Mouse (Mus musculus): ENCODE results near the gene Adgrb3. TPM values are rescaled to one million over a fixed set of nuclear protein-coding genes. Genes with fewer than 3 reads are reported as not detected.

The Adgrb3 gene
- polyA plus RNA-seq, 1 experiment from 2014 or later, result not detected

GRCm38 (mm10) chr1:25364186-25364585 lies 465.3 kb downstream of the Adgrb3 start:
- no peaks in the 10 kb centered on the region for H3K36me3 ChIP-seq (ENCODE audit: inconsistent target)
- no peak overlapping the region for H3K4me3 ChIP-seq (ENCODE audit: inconsistent target)
- whole genome bisulfite sequencing (ENCODE audit: missing documents), result 88% methylated on average over 2 of the region's 2 CpGs
- no peak overlapping the region for H3K27ac ChIP-seq
- no peaks in the 10 kb centered on the region for H3K79me2 ChIP-seq (ENCODE audit: inconsistent target)

DNA sequence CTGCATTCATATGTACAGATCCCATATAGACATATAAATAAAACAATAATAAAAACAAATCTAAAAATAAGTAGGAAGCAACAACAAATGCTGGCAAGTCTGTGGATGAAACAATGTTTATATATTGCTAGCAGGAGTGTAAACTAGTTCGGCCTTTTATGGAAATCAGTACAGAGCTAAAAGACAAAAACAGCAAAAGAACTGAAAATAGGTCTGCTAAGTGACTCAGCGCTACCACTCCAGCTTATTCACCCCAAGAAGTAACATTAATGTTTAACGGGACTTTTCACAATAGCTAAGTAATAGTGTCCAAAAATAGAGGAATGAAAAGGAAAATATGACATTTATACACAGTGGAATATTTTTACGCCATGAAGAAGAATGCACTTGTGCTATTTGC lies 471.0 kb downstream of the Adgrb3 start:
- whole genome bisulfite sequencing (ENCODE audit: missing documents), result 88% methylated on average over 4 of the region's 4 CpGs
- H3K79me2 ChIP-seq (ENCODE audit: inconsistent target), result no peaks in the 10 kb centered on the region
- H3K36me3 ChIP-seq (ENCODE audit: inconsistent target), result no peaks in the 10 kb centered on the region
- no peak overlapping the region for H3K4me3 ChIP-seq (ENCODE audit: inconsistent target)
- H3K27ac ChIP-seq, result no peak overlapping the region

GRCm38 (mm10) chr1:25355486-25355885 lies 474.0 kb downstream of the Adgrb3 start:
- H3K27ac ChIP-seq, result no peak overlapping the region
- no peaks in the 10 kb centered on the region for H3K79me2 ChIP-seq (ENCODE audit: inconsistent target)
- H3K36me3 ChIP-seq (ENCODE audit: inconsistent target), result no peaks in the 10 kb centered on the region
- H3K4me3 ChIP-seq (ENCODE audit: inconsistent target), result no peak overlapping the region
- WGBS (ENCODE audit: missing documents), result 89% methylated on average over 5 of the region's 5 CpGs

DNA sequence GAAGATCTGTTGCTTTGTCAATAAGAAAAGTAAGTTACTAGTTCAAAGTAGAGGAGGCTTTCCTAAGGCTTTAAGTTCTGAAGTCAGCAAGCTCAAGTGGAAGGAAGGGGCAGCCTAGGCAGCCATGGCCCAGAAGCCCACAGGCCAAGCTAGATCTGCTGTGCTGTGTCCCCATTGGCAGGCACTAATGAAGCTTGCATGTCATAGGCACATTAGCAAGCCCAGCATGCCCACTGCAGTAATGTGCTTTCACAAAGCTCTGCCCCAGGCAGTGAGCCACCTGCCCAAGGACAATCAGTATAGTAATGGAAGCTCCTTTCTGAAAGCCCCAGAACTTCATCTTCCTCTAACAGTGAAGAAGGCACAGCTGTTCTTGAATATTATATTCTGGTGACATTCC lies 484.6 kb downstream of the Adgrb3 start:
- H3K36me3 ChIP-seq (ENCODE audit: inconsistent target), result no peaks in the 10 kb centered on the region
- no peaks in the 10 kb centered on the region for H3K79me2 ChIP-seq (ENCODE audit: inconsistent target)
- H3K27ac ChIP-seq, result no peak overlapping the region
- no peak overlapping the region for H3K4me3 ChIP-seq (ENCODE audit: inconsistent target)

- Histone ChIP-seq H3K27ac (no peak overlapping the region), H3K4me3 (ENCODE audit: inconsistent target) (no peak overlapping the region), H3K79me2 (ENCODE audit: inconsistent target) (no peaks in the 10 kb centered on the region), H3K36me3 (ENCODE audit: inconsistent target) (no peaks in the 10 kb centered on the region)
- WGBS (ENCODE audit: missing documents), result 79% methylated on average over 2 of the region's 2 CpGs
Observed at GRCm38 (mm10) chr1:25325406-25325805, 504.1 kb downstream of the Adgrb3 start.

- Histone ChIP-seq H3K79me2 (ENCODE audit: inconsistent target) (no peaks in the 10 kb centered on the region), H3K36me3 (ENCODE audit: inconsistent target) (no peaks in the 10 kb centered on the region), H3K4me3 (ENCODE audit: inconsistent target) (no peak overlapping the region), H3K27ac (no peak overlapping the region)
Observed at GRCm38 (mm10) chr1:25317142-25317541, 512.4 kb downstream of the Adgrb3 start.

DNA sequence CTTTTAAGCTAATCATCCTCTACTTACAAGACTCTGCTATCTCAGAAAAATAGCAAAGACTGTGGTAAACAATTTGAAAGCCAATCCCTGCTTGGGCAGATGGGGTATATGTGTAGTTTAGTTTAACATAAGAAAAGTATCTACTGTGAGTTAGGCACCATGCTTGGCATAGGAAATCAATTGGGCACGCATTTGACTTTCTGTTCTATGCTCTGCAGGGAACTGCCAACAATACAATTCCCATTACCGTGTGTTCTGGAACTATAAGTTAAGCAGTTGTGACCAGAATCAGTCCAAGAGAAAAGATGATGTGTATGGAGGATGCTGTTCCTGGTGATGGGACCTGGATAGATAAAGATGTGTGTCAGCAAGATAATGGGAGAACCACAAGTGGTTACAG lies 517.2 kb downstream of the Adgrb3 start:
- H3K27ac ChIP-seq, result no peak overlapping the region
- H3K36me3 ChIP-seq (ENCODE audit: inconsistent target), result no peaks in the 10 kb centered on the region
- no peak overlapping the region for H3K4me3 ChIP-seq (ENCODE audit: inconsistent target)
- H3K79me2 ChIP-seq (ENCODE audit: inconsistent target), result no peaks in the 10 kb centered on the region
- 82% methylated on average over 2 of the region's 2 CpGs for WGBS (ENCODE audit: missing documents)

DNA sequence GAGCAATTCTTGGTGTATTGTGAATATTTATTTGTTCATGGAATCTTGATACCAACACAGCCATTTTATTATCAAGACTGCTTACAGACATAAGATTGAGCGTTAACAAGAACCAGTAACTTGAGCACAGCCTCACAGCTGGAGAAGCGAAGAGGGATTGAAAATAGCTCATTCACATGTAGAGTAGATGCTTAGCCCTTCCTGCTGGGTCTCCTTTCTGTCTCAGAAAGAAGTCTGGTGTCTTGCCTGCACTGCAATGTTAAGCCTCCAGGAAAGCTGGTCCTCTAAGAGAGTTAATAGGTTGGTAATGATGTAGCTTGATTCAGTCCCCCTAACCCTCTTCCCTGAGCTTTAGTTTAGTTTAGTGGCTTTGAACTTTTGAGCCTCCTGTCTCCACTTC lies 519.4 kb downstream of the Adgrb3 start:
- no peaks in the 10 kb centered on the region for H3K36me3 ChIP-seq (ENCODE audit: inconsistent target)
- no peak overlapping the region for H3K27ac ChIP-seq
- no peak overlapping the region for H3K4me3 ChIP-seq (ENCODE audit: inconsistent target)
- no peaks in the 10 kb centered on the region for H3K79me2 ChIP-seq (ENCODE audit: inconsistent target)
- WGBS (ENCODE audit: missing documents), result 43% methylated on average over 2 of the region's 2 CpGs

GRCm38 (mm10) chr1:25281471-25281870 lies 548.0 kb downstream of the Adgrb3 start:
- WGBS (ENCODE audit: missing documents), result 81% methylated on average over 8 of the region's 8 CpGs
- no peaks in the 10 kb centered on the region for H3K36me3 ChIP-seq (ENCODE audit: inconsistent target)
- H3K27ac ChIP-seq, result no peak overlapping the region
- H3K4me3 ChIP-seq (ENCODE audit: inconsistent target), result no peak overlapping the region
- H3K79me2 ChIP-seq (ENCODE audit: inconsistent target), result no peaks in the 10 kb centered on the region

GRCm38 (mm10) chr1:25250562-25250961 lies 578.9 kb downstream of the Adgrb3 start:
- H3K36me3 ChIP-seq (ENCODE audit: inconsistent target), result no peaks in the 10 kb centered on the region
- no peaks in the 10 kb centered on the region for H3K79me2 ChIP-seq (ENCODE audit: inconsistent target)
- H3K4me3 ChIP-seq (ENCODE audit: inconsistent target), result no peak overlapping the region
- no peak overlapping the region for H3K27ac ChIP-seq

GRCm38 (mm10) chr1:25242436-25242835 lies 587.1 kb downstream of the Adgrb3 start:
- Histone ChIP-seq H3K4me3 (ENCODE audit: inconsistent target) (no peak overlapping the region), H3K36me3 (ENCODE audit: inconsistent target) (no peaks in the 10 kb centered on the region), H3K79me2 (ENCODE audit: inconsistent target) (no peaks in the 10 kb centered on the region), H3K27ac (no peak overlapping the region)
- WGBS (ENCODE audit: missing documents), result 74% methylated on average over 6 of the region's 6 CpGs

DNA sequence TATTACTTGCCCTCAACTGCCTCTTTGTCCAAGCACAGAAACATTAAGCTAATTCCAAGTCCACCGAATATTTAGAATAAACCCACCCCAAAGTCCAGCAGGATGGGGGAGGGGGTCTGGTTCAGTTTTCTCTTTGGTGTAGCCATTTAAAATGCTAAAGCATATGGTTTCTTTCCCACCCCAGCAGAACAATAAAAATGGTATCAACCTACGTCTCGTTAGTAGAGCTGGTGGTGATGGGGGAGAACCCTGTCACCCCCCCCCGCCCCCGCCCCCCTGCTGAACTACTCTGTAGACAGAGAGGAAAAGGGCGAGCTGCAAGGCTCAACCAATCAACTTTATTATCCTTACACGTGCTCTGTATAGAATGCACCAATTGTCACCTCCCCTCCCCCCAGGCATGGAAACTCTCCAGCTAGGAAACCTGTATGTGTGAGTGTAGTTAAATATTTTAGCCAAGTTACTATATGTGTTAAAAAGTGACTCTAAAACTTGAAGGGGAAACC lies 600.2 kb downstream of the Adgrb3 start:
- 34% methylated on average over 7 of the region's 7 CpGs for WGBS (ENCODE audit: missing documents)
- no peak overlapping the region for H3K27ac ChIP-seq
- no peaks in the 10 kb centered on the region for H3K79me2 ChIP-seq (ENCODE audit: inconsistent target)
- no peaks in the 10 kb centered on the region for H3K36me3 ChIP-seq (ENCODE audit: inconsistent target)
- H3K4me3 ChIP-seq (ENCODE audit: inconsistent target), result no peak overlapping the region

DNA sequence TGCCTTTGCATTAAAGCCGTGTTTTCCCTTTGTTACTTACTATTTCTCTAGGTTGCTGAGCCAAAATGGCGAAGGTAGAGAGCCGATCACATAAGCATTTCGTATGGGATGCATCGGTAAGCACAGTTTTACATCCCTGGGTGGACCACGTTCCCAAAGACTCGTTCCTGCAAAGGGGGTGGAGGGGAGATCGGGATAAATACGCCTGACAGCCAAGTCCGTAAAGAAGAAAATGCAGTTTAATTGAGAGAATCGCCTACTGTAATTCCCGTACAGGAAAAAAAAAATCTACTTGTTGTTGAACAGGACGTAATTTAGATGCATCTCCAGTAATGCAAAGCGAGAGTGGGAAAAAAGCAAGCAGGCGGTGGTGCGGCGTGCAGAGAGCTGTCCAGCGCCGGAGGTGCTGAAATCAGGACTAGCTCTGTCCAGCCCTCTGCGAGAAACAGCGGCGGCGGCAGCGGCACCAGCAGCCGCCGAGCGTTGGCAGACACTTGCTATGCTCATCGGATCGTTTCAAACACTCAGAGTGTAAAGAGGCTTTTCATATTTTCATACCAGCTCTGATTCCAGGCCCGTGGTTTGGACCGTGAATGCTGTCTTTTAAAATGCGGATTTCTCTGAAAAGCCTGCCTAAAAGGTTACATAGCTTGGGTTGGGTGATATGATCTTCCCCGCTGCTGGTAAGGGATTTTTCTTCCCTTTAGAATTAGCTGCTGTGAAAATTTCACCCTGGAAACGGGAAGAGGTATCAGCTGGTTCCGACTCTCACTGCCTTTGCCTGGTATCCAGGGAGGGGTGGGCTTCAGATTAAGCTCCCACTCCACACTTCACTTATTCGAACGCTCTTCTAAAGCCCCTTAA lies 600.9 kb downstream of the Adgrb3 start:
- Histone ChIP-seq H3K27ac (no peak overlapping the region), H3K4me3 (ENCODE audit: inconsistent target) (no peak overlapping the region), H3K36me3 (ENCODE audit: inconsistent target) (no peaks in the 10 kb centered on the region), H3K79me2 (ENCODE audit: inconsistent target) (no peaks in the 10 kb centered on the region)
- 17% methylated on average over 36 of the region's 37 CpGs for WGBS (ENCODE audit: missing documents)

DNA sequence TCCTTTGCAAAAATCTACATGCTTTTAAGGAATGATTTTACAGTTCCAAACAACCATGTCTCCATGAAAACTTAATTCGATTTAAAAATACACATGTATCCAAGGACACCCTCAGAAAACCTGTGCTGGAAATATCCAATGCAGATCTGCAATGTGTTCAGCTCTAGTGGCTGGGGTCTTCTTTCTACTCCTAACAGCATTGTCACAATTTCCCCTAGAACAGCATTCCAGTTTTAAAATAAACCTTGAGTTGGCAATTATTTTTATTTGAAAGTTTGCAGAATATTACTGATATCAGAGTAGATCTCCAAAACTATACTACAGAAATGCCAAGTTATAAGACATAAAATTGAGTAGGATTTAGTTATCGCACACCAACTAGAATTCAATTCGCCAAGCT lies 601.6 kb downstream of the Adgrb3 start:
- 57% methylated on average over 3 of the region's 3 CpGs for WGBS (ENCODE audit: missing documents)
- Histone ChIP-seq H3K4me3 (ENCODE audit: inconsistent target) (no peak overlapping the region), H3K27ac (no peak overlapping the region), H3K36me3 (ENCODE audit: inconsistent target) (no peaks in the 10 kb centered on the region), H3K79me2 (ENCODE audit: inconsistent target) (no peaks in the 10 kb centered on the region)

GRCm38 (mm10) chr1:25204636-25205035 lies 624.9 kb downstream of the Adgrb3 start:
- H3K79me2 ChIP-seq (ENCODE audit: inconsistent target), result no peaks in the 10 kb centered on the region
- 68% methylated on average over 5 of the region's 5 CpGs for WGBS (ENCODE audit: missing documents)
- H3K36me3 ChIP-seq (ENCODE audit: inconsistent target), result no peaks in the 10 kb centered on the region
- no peak overlapping the region for H3K27ac ChIP-seq
- no peak overlapping the region for H3K4me3 ChIP-seq (ENCODE audit: inconsistent target)

- H3K79me2 ChIP-seq (ENCODE audit: inconsistent target), result no peaks in the 10 kb centered on the region
- H3K4me3 ChIP-seq (ENCODE audit: inconsistent target), result no peak overlapping the region
- H3K27ac ChIP-seq, result no peak overlapping the region
- H3K36me3 ChIP-seq (ENCODE audit: inconsistent target), result no peaks in the 10 kb centered on the region
Observed at GRCm38 (mm10) chr1:25199392-25199791, 630.1 kb downstream of the Adgrb3 start.

Data from macrophage (primary cell).